Mouse (Mus musculus) hindbrain, embryonic 12.5 days (tissue): Measurements from ENCODE around the gene Gna12. TPM values are rescaled to one million over a fixed set of nuclear protein-coding genes. Genes with fewer than 3 reads are reported as not detected.

Experiments used
- ATAC-seq: fragments of 200-750 bp; cut with Nextera tagmentation; 2 replicates; pipeline ENCODE4 v1.8.0; 2017; ENCODE audit warnings: moderate TSS enrichment; ENCODE audit not compliant: low FRiP score
- H3K27ac ChIP-seq: fragments of 300-500 bp; sonication (generic); 2 replicates; pipeline ENCODE4 v1.5.1; 2016; ENCODE audit warnings: mild to moderate bottlenecking
- H3K27me3 ChIP-seq: fragments of 300-500 bp; sonication (generic); 2 replicates; pipeline ENCODE4 v1.6.1; 2016; ENCODE audit warnings: mild to moderate bottlenecking
- H3K36me3 ChIP-seq: fragments of 300-500 bp; sonication (generic); 2 replicates; pipeline ENCODE4 v1.6.1; 2016; ENCODE audit warnings: mild to moderate bottlenecking
- H3K4me1 ChIP-seq: fragments of 300-500 bp; sonication (generic); 2 replicates; pipeline ENCODE4 v1.6.1; 2016
- H3K4me2 ChIP-seq: fragments of 300-500 bp; sonication (generic); replicated peaks from 2 replicates; pipeline ENCODE4 v1.6.1; 2016; ENCODE audit warnings: mild to moderate bottlenecking
- H3K4me3 ChIP-seq: fragments of 300-500 bp; sonication (generic); 2 replicates; pipeline ENCODE4 v1.5.1; 2016; ENCODE audit warnings: mild to moderate bottlenecking
- H3K9ac ChIP-seq: fragments of 300-500 bp; sonication (generic); 2 replicates; pipeline ENCODE4 v1.6.1; 2016; ENCODE audit warnings: mild to moderate bottlenecking, moderate library complexity
- H3K9me3 ChIP-seq: fragments of 300-500 bp; sonication (generic); replicated peaks from 2 replicates; pipeline ENCODE4 v1.6.1; 2016; ENCODE audit warnings: mild to moderate bottlenecking
- WGBS: fragments of 180-500 bp; shearing (Covaris S2); methylation state at CpG from one replicate; pipeline ENCODE4 v1.1.7; 2016; 5-methylcytosine and 5-hydroxymethylcytosine counted together
- polyA plus RNA-seq: library from polyadenylated mRNA; unstranded; fragments of >200 nt; fragmentation: Nextera tagmentation; extraction: Ambion mirVana; gene quantifications from 2 replicates; pipeline ENCODE4 v1.2.1, GENCODE M21; 2016

Gna12 gene
- 57.8 and 60.5 TPM in 2 replicates for polyA plus RNA-seq

DNA sequence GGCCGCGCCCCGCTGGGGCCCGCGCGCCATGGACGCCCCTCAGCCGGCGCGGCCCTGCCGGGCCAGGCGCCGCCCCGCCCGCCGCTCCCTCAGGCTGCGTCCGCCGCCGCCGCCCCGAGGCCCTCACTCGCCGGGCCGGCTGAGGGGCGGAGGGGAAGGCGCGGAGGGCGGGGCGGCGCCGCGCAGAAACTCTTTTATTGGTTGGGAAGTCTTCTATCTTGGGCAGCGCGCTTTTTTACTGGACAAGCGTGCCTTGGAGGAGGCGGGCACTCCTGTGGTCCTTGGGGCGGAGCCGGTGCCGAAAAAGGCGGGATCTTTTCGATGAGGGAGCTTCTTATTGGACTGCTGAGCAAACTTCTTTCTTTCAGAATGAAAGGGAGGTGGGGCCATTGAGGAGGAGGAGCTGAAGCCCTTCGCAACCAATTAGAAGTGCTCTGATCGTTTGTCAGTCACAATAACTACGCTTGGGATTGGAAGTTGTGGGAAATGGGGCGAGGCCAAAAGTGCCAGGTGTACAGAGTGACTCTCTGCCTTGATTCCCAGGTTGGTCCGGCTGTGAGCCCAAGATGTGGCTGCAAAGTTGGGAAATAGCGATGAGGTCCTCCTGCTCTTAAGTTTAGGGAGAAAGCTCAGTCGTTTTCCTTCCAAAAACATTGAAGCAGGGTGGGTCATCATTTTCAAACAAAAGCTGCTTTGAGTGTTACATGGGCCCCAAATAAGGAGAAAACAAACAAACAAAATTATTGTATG is at the start of gene Gna12:
Gene Gna12 (minus strand): TSS at position 118 of the 750 bp plus-strand sequence.
- ATAC-seq, result peak; percentile 99
- Histone ChIP-seq H3K9me3 (no peaks in the 10 kb centered on the region), H3K4me3 (peak within 1 kb of the TSS; percentile 80), H3K36me3 (no peaks in the 10 kb centered on the region), H3K9ac (peak within 1 kb of the TSS; percentile 80), H3K4me2 (peak within 1 kb of the TSS; percentile 90), H3K4me1 (peaks cover 43% of the 10 kb centered on the region), H3K27me3 (no peaks in the 10 kb centered on the region), H3K27ac (peak within 1 kb of the TSS; percentile 81)
- WGBS, result under 1% methylated on average over 45 of the region's 49 CpGs

DNA sequence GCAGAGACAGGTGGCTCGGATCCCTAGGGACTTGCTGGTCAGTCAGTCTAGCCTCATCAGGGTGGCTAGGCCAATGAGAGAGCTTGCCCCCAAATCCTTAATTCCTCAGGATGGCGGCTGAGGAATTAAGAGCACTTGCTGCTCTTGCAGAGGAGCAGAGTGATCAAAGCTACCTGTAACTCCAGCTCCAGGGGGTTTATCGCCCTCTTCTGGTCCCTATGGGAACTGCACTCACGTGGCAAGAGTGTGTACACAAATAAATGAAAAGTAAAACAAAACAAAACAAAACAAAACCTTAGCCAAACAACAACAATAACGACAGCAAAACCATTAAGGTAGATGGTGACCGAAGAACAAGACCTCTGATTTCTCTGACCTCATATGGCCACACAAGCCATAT is 48.4 kb upstream of the Gna12 start:
- 66% methylated on average over 6 of the region's 6 CpGs for WGBS
- H3K4me3 ChIP-seq, result no peak overlapping the region
- 0 out of 2 replicates have a peak, but pooled peaks cover 3% of the 10 kb centered on the region for H3K4me1 ChIP-seq
- no peak for ATAC-seq
- no peak overlapping the region for H3K27ac ChIP-seq
- H3K27me3 ChIP-seq, result no peaks in the 10 kb centered on the region
- no peak overlapping the region for H3K9ac ChIP-seq
- no peaks in the 10 kb centered on the region for H3K9me3 ChIP-seq
- no peak overlapping the region for H3K4me2 ChIP-seq
- H3K36me3 ChIP-seq, result no peaks in the 10 kb centered on the region

GRCm38 (mm10) chr5:140873736-140874307 is 43.6 kb upstream of the Gna12 start:
- Histone ChIP-seq H3K4me3 (no peak overlapping the region), H3K27ac (no peak overlapping the region), H3K4me1 (peaks cover 13% of the 10 kb centered on the region), H3K4me2 (no peak overlapping the region), H3K36me3 (no peaks in the 10 kb centered on the region), H3K9me3 (no peaks in the 10 kb centered on the region), H3K9ac (no peak overlapping the region), H3K27me3 (0 out of 2 replicates have a peak, but pooled peaks cover 9% of the 10 kb centered on the region)
- 85% methylated on average over 6 of the region's 6 CpGs for WGBS
- ATAC-seq, result no peak

GRCm38 (mm10) chr5:140873039-140873551 is 42.9 kb upstream of the Gna12 start:
- WGBS, result 14% methylated on average over 18 of the region's 18 CpGs

GRCm38 (mm10) chr5:140872532-140873038 is 42.4 kb upstream of the Gna12 start:
- ATAC-seq, result no peak
- Histone ChIP-seq H3K4me1 (peaks cover 13% of the 10 kb centered on the region), H3K9me3 (no peaks in the 10 kb centered on the region), H3K36me3 (no peaks in the 10 kb centered on the region), H3K9ac (0 out of 2 replicates have a peak overlapping the region, but pooled peaks have one; percentile 29), H3K4me3 (no peak overlapping the region), H3K27me3 (0 out of 2 replicates have a peak, but pooled peaks cover 9% of the 10 kb centered on the region), H3K27ac (no peak overlapping the region), H3K4me2 (peak overlapping the region; percentile 28)
- WGBS, result 24% methylated on average over 11 of the region's 11 CpGs

More at GRCm38 (mm10) chr5:140873039-140873551, 42.9 kb upstream of the Gna12 start:
- H3K4me3 ChIP-seq, result no peak overlapping the region
- 0 out of 2 replicates have a peak, but pooled peaks cover 9% of the 10 kb centered on the region for H3K27me3 ChIP-seq
- H3K9me3 ChIP-seq, result no peaks in the 10 kb centered on the region
- no peak for ATAC-seq
- H3K4me2 ChIP-seq, result peak overlapping the region; percentile 28
- peak overlapping the region; percentile 29; the same call in 1 of the 2 replicates for H3K9ac ChIP-seq
- no peak overlapping the region for H3K27ac ChIP-seq
- H3K36me3 ChIP-seq, result no peaks in the 10 kb centered on the region
- H3K4me1 ChIP-seq, result peaks cover 13% of the 10 kb centered on the region

GRCm38 (mm10) chr5:140871241-140871640 is 41.0 kb upstream of the Gna12 start:
- 0 out of 2 replicates have a peak, but pooled peaks cover 9% of the 10 kb centered on the region for H3K27me3 ChIP-seq
- no peak for ATAC-seq
- no peaks in the 10 kb centered on the region for H3K36me3 ChIP-seq
- H3K4me3 ChIP-seq, result no peak overlapping the region
- H3K4me2 ChIP-seq, result no peak overlapping the region
- 82% methylated on average over 6 of the region's 6 CpGs for WGBS
- H3K27ac ChIP-seq, result no peak overlapping the region
- H3K9me3 ChIP-seq, result no peaks in the 10 kb centered on the region
- H3K9ac ChIP-seq, result no peak overlapping the region
- peaks cover 13% of the 10 kb centered on the region for H3K4me1 ChIP-seq

DNA sequence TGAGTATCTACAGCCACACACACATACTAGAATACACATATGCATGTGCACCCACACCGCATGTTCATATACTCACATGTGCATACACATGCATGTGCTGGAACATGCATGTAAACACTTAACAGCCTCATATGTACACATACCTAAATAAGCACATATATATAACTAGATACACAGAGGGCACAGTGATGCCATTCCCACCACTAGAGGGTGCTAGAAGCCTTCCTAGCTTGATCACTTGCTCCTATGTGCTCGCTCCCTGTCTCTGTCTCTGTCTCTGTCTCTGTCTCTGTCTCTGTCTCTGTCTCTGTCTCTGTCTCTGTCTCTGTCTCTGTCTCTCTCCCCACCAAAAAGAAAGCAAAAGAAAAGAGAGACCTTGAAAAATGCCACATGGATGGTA is 38.8 kb upstream of the Gna12 start:
- H3K9me3 ChIP-seq, result no peaks in the 10 kb centered on the region
- no peak for ATAC-seq
- H3K27me3 ChIP-seq, result 0 out of 2 replicates have a peak, but pooled peaks cover 9% of the 10 kb centered on the region
- no peak overlapping the region for H3K4me2 ChIP-seq
- WGBS, result 79% methylated on average over 2 of the region's 2 CpGs
- no peaks in the 10 kb centered on the region for H3K36me3 ChIP-seq
- H3K27ac ChIP-seq, result no peak overlapping the region
- peaks cover 13% of the 10 kb centered on the region for H3K4me1 ChIP-seq
- H3K9ac ChIP-seq, result no peak overlapping the region
- no peak overlapping the region for H3K4me3 ChIP-seq

DNA sequence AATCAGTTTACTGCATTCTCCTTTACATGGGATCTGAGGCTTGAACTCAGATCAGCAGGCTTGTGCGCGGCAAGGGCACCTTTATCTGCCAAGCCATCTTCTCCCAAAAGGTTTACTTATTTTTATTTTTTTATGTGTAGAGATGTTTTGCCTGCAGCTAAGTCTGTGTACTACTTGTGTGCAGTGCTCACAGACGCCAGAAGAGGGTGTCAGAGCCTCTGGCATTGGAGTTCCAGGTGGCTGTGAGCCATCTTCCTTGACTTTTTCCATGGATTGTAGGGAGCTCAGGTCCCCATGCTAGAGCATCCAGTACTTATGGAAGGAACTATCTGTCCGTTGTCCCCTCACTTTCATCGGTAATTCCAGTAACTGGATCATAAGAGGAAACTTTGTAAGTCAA is 29.5 kb upstream of the Gna12 start:
- no peak overlapping the region for H3K27ac ChIP-seq
- no peaks in the 10 kb centered on the region for H3K9me3 ChIP-seq
- H3K4me2 ChIP-seq, result no peak overlapping the region
- H3K36me3 ChIP-seq, result no peaks in the 10 kb centered on the region
- no peak overlapping the region for H3K9ac ChIP-seq
- H3K4me3 ChIP-seq, result no peak overlapping the region
- peaks cover 5% of the 10 kb centered on the region; the same call in 1 of the 2 replicates for H3K4me1 ChIP-seq
- ATAC-seq, result no peak
- WGBS, result 84% methylated on average over 5 of the region's 5 CpGs
- no peaks in the 10 kb centered on the region for H3K27me3 ChIP-seq

- 93% methylated on average over 3 of the region's 3 CpGs for WGBS
- H3K27ac ChIP-seq, result no peak overlapping the region
- no peak overlapping the region for H3K9ac ChIP-seq
- H3K4me2 ChIP-seq, result no peak overlapping the region
- ATAC-seq, result no peak
- no peak overlapping the region for H3K4me3 ChIP-seq
- no peaks in the 10 kb centered on the region for H3K36me3 ChIP-seq
- H3K4me1 ChIP-seq, result peaks cover 5% of the 10 kb centered on the region; the same call in 1 of the 2 replicates
- no peaks in the 10 kb centered on the region for H3K27me3 ChIP-seq
- H3K9me3 ChIP-seq, result no peaks in the 10 kb centered on the region
Measured at GRCm38 (mm10) chr5:140858335-140858734, 28.1 kb upstream of the Gna12 start.

DNA sequence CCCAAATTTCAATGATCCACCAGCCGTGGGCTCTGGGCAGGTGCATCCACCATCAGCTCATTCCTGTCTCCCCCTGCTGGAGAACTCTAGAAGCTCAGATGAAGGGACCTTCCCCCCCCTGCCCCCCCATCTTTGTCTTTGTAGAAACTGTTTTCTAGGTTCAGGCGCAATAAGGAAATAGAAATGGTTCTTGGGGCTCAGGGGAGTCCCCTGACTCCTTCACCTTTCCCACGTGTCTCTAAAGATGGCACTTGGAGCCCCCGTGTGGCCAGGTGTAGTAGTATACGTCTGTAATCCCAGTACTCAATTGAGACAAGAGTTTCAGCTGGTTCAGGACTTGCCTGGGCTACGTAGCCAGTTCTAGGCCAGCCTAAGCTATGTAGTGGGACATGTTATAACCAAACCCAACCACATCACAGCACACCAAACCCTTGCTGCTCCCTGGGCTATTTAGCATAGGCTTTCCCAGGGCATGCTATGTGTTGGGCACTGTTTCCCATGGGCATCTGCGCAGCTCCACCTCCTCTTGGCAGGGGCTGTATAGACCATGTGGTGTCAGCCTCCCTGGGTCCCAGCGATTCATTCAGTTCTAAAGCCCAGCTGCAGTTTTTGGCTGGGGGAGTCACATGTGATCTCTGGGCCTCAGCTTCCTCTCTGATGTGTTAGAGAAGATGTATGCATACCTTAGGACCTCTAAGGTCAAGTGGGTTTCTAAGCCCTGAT is 27.4 kb upstream of the Gna12 start:
- no peaks in the 10 kb centered on the region for H3K27me3 ChIP-seq
- H3K36me3 ChIP-seq, result no peaks in the 10 kb centered on the region
- ATAC-seq, result no peak
- no peak overlapping the region for H3K4me3 ChIP-seq
- no peak overlapping the region for H3K4me2 ChIP-seq
- WGBS, result 61% methylated on average over 8 of the region's 8 CpGs
- H3K27ac ChIP-seq, result no peak overlapping the region
- no peaks in the 10 kb centered on the region for H3K9me3 ChIP-seq
- H3K9ac ChIP-seq, result no peak overlapping the region
- H3K4me1 ChIP-seq, result peaks cover 5% of the 10 kb centered on the region; the same call in 1 of the 2 replicates

- no peak overlapping the region for H3K4me3 ChIP-seq
- WGBS, result 56% methylated on average over 11 of the region's 11 CpGs
- no peaks in the 10 kb centered on the region for H3K27me3 ChIP-seq
- H3K9ac ChIP-seq, result no peak overlapping the region
- ATAC-seq, result no peak
- H3K9me3 ChIP-seq, result peaks cover 7% of the 10 kb centered on the region
- no peak overlapping the region for H3K4me2 ChIP-seq
- no peak overlapping the region for H3K27ac ChIP-seq
- H3K4me1 ChIP-seq, result peaks cover 5% of the 10 kb centered on the region; the same call in 1 of the 2 replicates
- no peaks in the 10 kb centered on the region for H3K36me3 ChIP-seq
Measured at GRCm38 (mm10) chr5:140855909-140856530, 25.8 kb upstream of the Gna12 start.
